Mouse (Mus musculus) lung, postnatal 0 days (tissue): ENCODE data around the gene 1700034J05Rik. TPM values are rescaled to one million over a fixed set of nuclear protein-coding genes. Genes with fewer than 3 reads are reported as not detected.

Experiments used
- ATAC-seq: fragments of 200-750 bp; cut with Nextera tagmentation; 2 replicates; pipeline ENCODE4 v1.8.0; 2017; ENCODE audit warnings: moderate library complexity
- DNase-seq: peaks from one replicate; pipeline ENCODE4 v3.0.0-alpha.2; 2016; ENCODE audit warnings: low spot score
- H3K27ac ChIP-seq: fragments of 300-500 bp; sonication (generic); 2 replicates; pipeline ENCODE4 v1.5.1; 2014; ENCODE audit warnings: antibody characterized with exemption, mild to moderate bottlenecking, low read length, mixed read lengths
- H3K27me3 ChIP-seq: fragments of 300-500 bp; sonication (generic); replicated peaks from 2 replicates; pipeline ENCODE4 v1.6.1; 2014; ENCODE audit warnings: low read length, mixed read lengths; ENCODE audit not compliant: insufficient read depth
- H3K36me3 ChIP-seq: fragments of 300-500 bp; sonication (generic); 2 replicates; pipeline ENCODE4 v1.6.1; 2014; ENCODE audit warnings: low read length, mixed read lengths; ENCODE audit not compliant: insufficient read depth
- H3K4me1 ChIP-seq: fragments of 300-500 bp; sonication (generic); 2 replicates; pipeline ENCODE4 v1.6.1; 2014; ENCODE audit warnings: antibody characterized with exemption, low read depth, low read length, mixed read lengths; ENCODE audit not compliant: insufficient read depth
- H3K4me2 ChIP-seq: fragments of 300-500 bp; sonication (generic); replicated peaks from 2 replicates; pipeline ENCODE4 v1.6.1; 2014; ENCODE audit warnings: low read depth, mild to moderate bottlenecking, low read length, moderate library complexity, mixed read lengths
- H3K4me3 ChIP-seq: fragments of 300-500 bp; sonication (generic); 2 replicates; pipeline ENCODE4 v1.5.1; 2014; ENCODE audit warnings: low read depth, low read length
- H3K9ac ChIP-seq: fragments of 300-500 bp; sonication (generic); replicated peaks from 2 replicates; pipeline ENCODE4 v1.6.1; 2014; ENCODE audit warnings: low read depth, mild to moderate bottlenecking
- H3K9me3 ChIP-seq: fragments of 300-500 bp; sonication (generic); 2 replicates; pipeline ENCODE4 v1.6.1; 2016; ENCODE audit warnings: low read length, mixed read lengths
- CTCF ChIP-seq: IDR thresholded peaks from 2 replicates; pipeline ENCODE4 v1.5.1; 2016; ENCODE audit warnings: antibody characterized with exemption, mild to moderate bottlenecking
- EP300 ChIP-seq: IDR thresholded peaks from 2 replicates; pipeline ENCODE4 v1.6.1; 2016; ENCODE audit warnings: antibody characterized with exemption, mild to moderate bottlenecking, control low read depth
- WGBS: fragments of 180-500 bp; shearing (Covaris S2); extraction: QIAGEN DNeasy Blood & Tissue Kit; methylation state at CpG from one replicate; pipeline ENCODE4 v1.1.7; 2014; 5-methylcytosine and 5-hydroxymethylcytosine counted together
- polyA plus RNA-seq: library from polyadenylated mRNA; unstranded; fragments of >200 nt; fragmentation: Nextera tagmentation; extraction: Ambion mirVana; gene quantifications from 2 replicates; pipeline ENCODE4 v1.2.1, GENCODE M21; 2015

The 1700034J05Rik gene
- polyA plus RNA-seq, 1 experiment from 2014 or later: 0.17 TPM

DNA sequence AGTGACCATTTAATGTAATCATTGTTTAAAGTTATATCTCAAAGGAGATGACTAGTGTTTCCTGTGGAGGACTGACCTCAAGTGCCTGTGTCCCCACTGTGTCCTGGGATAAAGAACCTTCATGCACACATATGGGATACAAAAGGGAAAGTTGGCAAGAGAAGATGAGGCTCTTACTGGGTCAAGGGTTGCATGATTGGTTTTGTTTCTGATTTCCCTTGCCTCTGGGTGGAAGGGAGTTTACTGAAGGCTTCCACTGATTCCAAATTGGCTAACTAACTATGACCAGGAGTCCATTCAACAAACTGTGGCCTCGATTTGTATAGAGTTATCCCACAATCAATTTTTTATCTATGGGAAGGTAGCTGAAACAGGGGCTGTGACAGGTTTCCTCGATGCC is 50.6 kb downstream of the 1700034J05Rik start:
- WGBS: 83% methylated on average over 2 of the region's 2 CpGs
- TF ChIP-seq CTCF (no peak), EP300 (no peak)

DNA sequence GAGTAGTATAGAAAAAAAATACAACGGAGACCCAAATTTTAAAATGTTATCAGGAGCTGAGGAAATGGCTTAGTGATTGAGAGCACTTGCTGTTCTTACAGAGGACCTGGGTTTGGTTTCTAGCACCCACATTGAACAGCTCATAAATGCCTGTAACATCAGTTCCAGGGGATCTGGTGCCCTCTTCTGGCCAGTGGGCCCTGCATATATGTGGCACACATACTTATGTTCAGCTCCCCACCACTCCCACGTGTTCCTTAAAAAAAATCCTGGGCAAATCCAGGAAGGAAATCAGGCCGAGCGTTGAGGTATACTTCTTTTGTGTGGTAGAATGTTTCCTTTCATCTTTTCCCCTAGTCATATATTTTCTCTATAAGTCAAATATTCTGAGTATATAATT is 52.3 kb downstream of the 1700034J05Rik start:
- H3K27ac ChIP-seq: no peak overlapping the region
- no peak overlapping the region for H3K4me2 ChIP-seq
- ATAC-seq (no peak), DNase-seq (no peak)
- H3K36me3 ChIP-seq: no peaks in the 10 kb centered on the region
- H3K9me3 ChIP-seq: no peaks in the 10 kb centered on the region
- TF ChIP-seq EP300 (no peak), CTCF (no peak)
- WGBS: 81% methylated on average over 4 of the region's 4 CpGs
- H3K4me1 ChIP-seq: peaks cover 8% of the 10 kb centered on the region; the same call in 1 of the 2 replicates
- H3K9ac ChIP-seq: no peak overlapping the region
- H3K27me3 ChIP-seq: no peaks in the 10 kb centered on the region
- H3K4me3 ChIP-seq: no peak overlapping the region

More for the DNA sequence above, 50.6 kb downstream of the 1700034J05Rik start:
- DNase-seq (no peak), ATAC-seq (no peak)
- no peak overlapping the region for H3K4me2 ChIP-seq
- no peak overlapping the region for H3K9ac ChIP-seq
- H3K4me1 ChIP-seq: peaks cover 4% of the 10 kb centered on the region; the same call in 1 of the 2 replicates
- H3K9me3 ChIP-seq: no peaks in the 10 kb centered on the region
- H3K27ac ChIP-seq: no peak overlapping the region
- no peaks in the 10 kb centered on the region for H3K27me3 ChIP-seq
- no peaks in the 10 kb centered on the region for H3K36me3 ChIP-seq
- H3K4me3 ChIP-seq: no peak overlapping the region

Other genes with a start within 250 kb of the 1700034J05Rik start
- 13.2 and 14.2 TPM in 2 replicates for gene Stk38l, start 229.4 kb downstream of the 1700034J05Rik start, polyA plus RNA-seq
- 0.81 and 0.85 TPM in 2 replicates for gene Arntl2, start 158.4 kb downstream of the 1700034J05Rik start, polyA plus RNA-seq
- not detected in 2 replicates for gene Smco2, start 104.3 kb downstream of the 1700034J05Rik start, polyA plus RNA-seq
- gene Ppfibp1, start 65.9 kb downstream of the 1700034J05Rik start, polyA plus RNA-seq: 50.5 and 53.5 TPM in 2 replicates
- gene Rep15, start 78.2 kb upstream of the 1700034J05Rik start, polyA plus RNA-seq: 0.61 and 0.71 TPM in 2 replicates
- 64.7 and 69.3 TPM in 2 replicates for gene Mrps35, start 88.3 kb upstream of the 1700034J05Rik start, polyA plus RNA-seq
- gene Mansc4, start 132.6 kb upstream of the 1700034J05Rik start, polyA plus RNA-seq: 3.4 and 3.6 TPM in 2 replicates
- 3.9 and 4.4 TPM in 2 replicates for gene Klhl42, start 137.0 kb upstream of the 1700034J05Rik start, polyA plus RNA-seq